Mouse (Mus musculus) testis, adult 2 months (tissue): ENCODE data around the gene Tjp3. TPM values are rescaled to one million over a fixed set of nuclear protein-coding genes. Genes with fewer than 3 reads are reported as not detected.

Experiments used
- H3K27ac ChIP-seq: fragments of 200-500 bp; 2 replicates; pipeline ENCODE4 v1.5.1; 2012; ENCODE audit warnings: low read depth, low read length; ENCODE audit not compliant: control insufficient read depth, insufficient read depth
- H3K27me3 ChIP-seq: fragments of 200-500 bp; 2 replicates; pipeline ENCODE4 v1.6.1; 2012; ENCODE audit warnings: mild to moderate bottlenecking, low read length, moderate library complexity; ENCODE audit not compliant: control insufficient read depth, insufficient read depth
- H3K36me3 ChIP-seq: fragments of 200-500 bp; 2 replicates; pipeline ENCODE4 v1.6.1; 2012; ENCODE audit warnings: mild to moderate bottlenecking, low read length; ENCODE audit not compliant: control insufficient read depth, insufficient read depth
- H3K4me1 ChIP-seq: fragments of 200-500 bp; 2 replicates; pipeline ENCODE4 v1.6.1; 2012; ENCODE audit warnings: low read length; ENCODE audit not compliant: control insufficient read depth, insufficient read depth
- H3K4me3 ChIP-seq: fragments of 200-500 bp; 2 replicates; pipeline ENCODE4 v1.5.1; 2012; ENCODE audit warnings: low read depth, mild to moderate bottlenecking, low read length, moderate library complexity, mixed read lengths; ENCODE audit not compliant: control insufficient read depth
- CTCF ChIP-seq: fragments of 200-500 bp; IDR thresholded peaks from 2 replicates; pipeline ENCODE4 v1.5.1; 2012; ENCODE audit warnings: low read depth, mild to moderate bottlenecking, inconsistent platforms, low read length, moderate library complexity; ENCODE audit not compliant: control insufficient read depth, insufficient read depth, insufficient replicate concordance
- POLR2A ChIP-seq: fragments of 200-500 bp; IDR thresholded peaks from 2 replicates; pipeline ENCODE4 v1.6.1; 2012; ENCODE audit warnings: low read depth, mild to moderate bottlenecking, inconsistent platforms, low read length, moderate library complexity; ENCODE audit not compliant: control insufficient read depth
- polyA plus RNA-seq: library from polyadenylated mRNA; depleted of rRNA; stranded (reverse); fragments of >200 nt; gene quantifications from 2 replicates; pipeline ENCODE4 v1.2.3, GENCODE M21; 2012

Tjp3 gene
- polyA plus RNA-seq, 1 experiment: 0.56 TPM

GRCm38 (mm10) chr10:81249442-81249841 is 41.9 kb downstream of the Tjp3 start:
- H3K4me3 ChIP-seq: no peak overlapping the region
- H3K27me3 ChIP-seq: no peaks in the 10 kb centered on the region
- H3K4me1 ChIP-seq: peaks cover 33% of the 10 kb centered on the region
- H3K36me3 ChIP-seq: no peaks in the 10 kb centered on the region
- no peak overlapping the region for H3K27ac ChIP-seq
- no peak for TF ChIP-seq POLR2A
- no peak for TF ChIP-seq CTCF

- Histone ChIP-seq H3K4me3 (no peak overlapping the region), H3K27me3 (no peaks in the 10 kb centered on the region), H3K36me3 (no peaks in the 10 kb centered on the region), H3K27ac (no peak overlapping the region), H3K4me1 (peaks cover 24% of the 10 kb centered on the region)
- TF ChIP-seq CTCF: no peak
- no peak for TF ChIP-seq POLR2A
These were observed 43.6 kb downstream of the Tjp3 start for GRCm38 (mm10) chr10:81247804-81248203.

GRCm38 (mm10) chr10:81245166-81245565 is 46.2 kb downstream of the Tjp3 start:
- TF ChIP-seq CTCF (no peak), POLR2A (no peak)
- H3K4me1 ChIP-seq: peaks cover 13% of the 10 kb centered on the region
- H3K4me3 ChIP-seq: no peak overlapping the region
- no peaks in the 10 kb centered on the region for H3K36me3 ChIP-seq
- no peaks in the 10 kb centered on the region for H3K27me3 ChIP-seq
- no peak overlapping the region for H3K27ac ChIP-seq

GRCm38 (mm10) chr10:81244595-81244994 is 46.8 kb downstream of the Tjp3 start:
- peak; percentile 80 for TF ChIP-seq CTCF
- TF ChIP-seq POLR2A: no peak
- Histone ChIP-seq H3K27ac (no peak overlapping the region), H3K4me3 (no peak overlapping the region), H3K36me3 (no peaks in the 10 kb centered on the region), H3K4me1 (peaks cover 10% of the 10 kb centered on the region), H3K27me3 (no peaks in the 10 kb centered on the region)

GRCm38 (mm10) chr10:81244146-81244545 is 47.2 kb downstream of the Tjp3 start:
- Histone ChIP-seq H3K36me3 (no peaks in the 10 kb centered on the region), H3K27me3 (no peaks in the 10 kb centered on the region), H3K27ac (no peak overlapping the region)

GRCm38 (mm10) chr10:81242021-81242420 is 49.4 kb downstream of the Tjp3 start:
- TF ChIP-seq POLR2A: no peak
- TF ChIP-seq CTCF: no peak

More at GRCm38 (mm10) chr10:81244146-81244545, 47.2 kb downstream of the Tjp3 start:
- no peak for TF ChIP-seq CTCF
- no peak for TF ChIP-seq POLR2A
- H3K4me1 ChIP-seq: peaks cover 8% of the 10 kb centered on the region
- no peak overlapping the region for H3K4me3 ChIP-seq

GRCm38 (mm10) chr10:81240876-81241275 is 50.5 kb downstream of the Tjp3 start:
- TF ChIP-seq CTCF (peak; percentile 40; the same call in 1 of the 2 replicates), POLR2A (no peak)
- H3K27me3 ChIP-seq: no peaks in the 10 kb centered on the region
- no peak overlapping the region for H3K4me3 ChIP-seq
- H3K27ac ChIP-seq: no peak overlapping the region
- peaks cover 6% of the 10 kb centered on the region; the same call in 1 of the 2 replicates for H3K4me1 ChIP-seq
- no peaks in the 10 kb centered on the region for H3K36me3 ChIP-seq

More at GRCm38 (mm10) chr10:81242021-81242420, 49.4 kb downstream of the Tjp3 start:
- H3K4me3 ChIP-seq: no peak overlapping the region
- peaks cover 6% of the 10 kb centered on the region; the same call in 1 of the 2 replicates for H3K4me1 ChIP-seq
- no peaks in the 10 kb centered on the region for H3K27me3 ChIP-seq
- H3K36me3 ChIP-seq: no peaks in the 10 kb centered on the region
- no peak overlapping the region for H3K27ac ChIP-seq
